20 mouse cellular contexts compared by ENCODE assay signal in genomic region chrX:73684978-73685377, GRCm38 (mm10). TPM values are rescaled to one million over a fixed set of nuclear protein-coding genes. Genes with fewer than 3 reads are reported as not detected.
A peak's percentile ranks its signal among the peaks of the same experiment; 100 is the strongest.
DNase-seq lines count a peak whose midpoint lies in the region; ATAC-seq and TF ChIP-seq lines count a peak whose summit lies in the region.
"Had no signal": no experiment of that assay in that cellular context is flagged by ENCODE, and none has a peak within 500 bp of the region (broad histone marks: within the 10 kb centered on the region; RNA-seq: fewer than 3 reads in every experiment).

No protein-coding gene starts in this region.

- H3K4me3 ChIP-seq in gastrocnemius, adult 2 months = no peak overlapping the region
- H3K4me3 ChIP-seq in heart, embryonic 15.5 days = no peak overlapping the region
- no peak overlapping the region for H3K4me3 ChIP-seq in kidney, embryonic 15.5 days (replicated peaks)
- no peak overlapping the region for H3K4me3 ChIP-seq in stomach, postnatal 0 days (ENCODE audit: low read depth, low read length)
- H3K4me3 ChIP-seq: forebrain, embryonic 12.5 days; layer of hippocampus, adult 2 months; limb, embryonic 12.5 days; liver, embryonic 15.5 days; midbrain, embryonic 15.5 days had no signal

- DNase-seq in gastrocnemius, adult 2 months = no peak
- no peak for DNase-seq in gastrocnemius, postnatal 25 days
- no peak for DNase-seq in heart, adult 9 months (ENCODE audit: low spot score in 2 of 2)
- DNase-seq in kidney, postnatal 14 days = peak; percentile 32
- DNase-seq in stomach, postnatal 0 days (ENCODE audit: low spot score) = no peak
- no peak for DNase-seq in spleen, postnatal 36 days (ENCODE audit: low spot score in 2 of 2)
- DNase-seq: retina, postnatal 1 day; right cerebral cortex, postnatal 4 days; thymus, adult 18-20 months had no signal

- H3K4me1 ChIP-seq in heart, embryonic 15.5 days (replicated peaks) = peaks cover 2% of the 10 kb centered on the region; the same call in 1 of the 2 replicates
- no peaks in the 10 kb centered on the region for H3K4me1 ChIP-seq in kidney, embryonic 15.5 days
- no peaks in the 10 kb centered on the region for H3K4me1 ChIP-seq in stomach, postnatal 0 days (replicated peaks; ENCODE audit: control insufficient read depth, insufficient read depth)
- H3K4me1 ChIP-seq: forebrain, embryonic 12.5 days; limb, embryonic 12.5 days; liver, embryonic 15.5 days; midbrain, embryonic 15.5 days had no signal

- no peak for TF ChIP-seq CTCF in gastrocnemius, adult 2 months (IDR thresholded peaks at IDR 0.05)
- TF ChIP-seq CTCF in stomach, postnatal 0 days (IDR thresholded peaks at IDR 0.05; ENCODE audit: low read depth) = no peak

- intact Hi-C loops in gastrocnemius, adult 2 months (cut with DNase I) = no loop called here

- no peak for ATAC-seq in heart, embryonic 15.5 days (replicated peaks; ENCODE audit: insufficient number of reproducible peaks, insufficient read depth, low FRiP score, low read depth)
- no peak for ATAC-seq in kidney, embryonic 15.5 days (replicated peaks; ENCODE audit: low FRiP score)
- peak; percentile 82 for ATAC-seq in stomach, postnatal 0 days (ENCODE audit: low FRiP score, low TSS enrichment)
- ATAC-seq: midbrain, embryonic 15.5 days had no signal

- peak overlapping the region; percentile 88 for H3K27ac ChIP-seq in gastrocnemius, adult 2 months
- peak overlapping the region; percentile 79 for H3K27ac ChIP-seq in heart, embryonic 15.5 days
- H3K27ac ChIP-seq in kidney, embryonic 15.5 days = no peak overlapping the region
- H3K27ac ChIP-seq in stomach, postnatal 0 days (replicated peaks) = peak overlapping the region; percentile 71
- H3K27ac ChIP-seq: forebrain, embryonic 12.5 days; hindbrain, postnatal 0 days; layer of hippocampus, adult 2 months; limb, embryonic 12.5 days; liver, embryonic 15.5 days; midbrain, embryonic 15.5 days had no signal

- H3K36me3 ChIP-seq in heart, embryonic 15.5 days = peaks cover 32% of the 10 kb centered on the region
- peaks cover 84% of the 10 kb centered on the region for H3K36me3 ChIP-seq in kidney, embryonic 15.5 days
- H3K36me3 ChIP-seq in stomach, postnatal 0 days (ENCODE audit: control insufficient read depth, insufficient read depth, low read length) = 0 out of 2 replicates have a peak, but pooled peaks cover 3% of the 10 kb centered on the region

- no peak for TF ChIP-seq EP300 in stomach, postnatal 0 days (optimal IDR thresholded peaks at IDR 0.05)

- H3K27me3 ChIP-seq in heart, embryonic 15.5 days = no peaks in the 10 kb centered on the region
- H3K27me3 ChIP-seq in kidney, embryonic 15.5 days = peaks cover 8% of the 10 kb centered on the region; the same call in 1 of the 2 replicates
- H3K27me3 ChIP-seq in stomach, postnatal 0 days (ENCODE audit: control insufficient read depth, insufficient read depth, low read length) = no peaks in the 10 kb centered on the region
- H3K27me3 ChIP-seq: forebrain, embryonic 12.5 days; liver, embryonic 15.5 days; midbrain, embryonic 15.5 days had no signal

- H3K9me3 ChIP-seq in heart, embryonic 15.5 days (replicated peaks) = no peaks in the 10 kb centered on the region
- H3K9me3 ChIP-seq in kidney, embryonic 15.5 days (replicated peaks) = no peaks in the 10 kb centered on the region
- no peaks in the 10 kb centered on the region for H3K9me3 ChIP-seq in stomach, postnatal 0 days (ENCODE audit: control insufficient read depth, low read length)
- H3K9me3 ChIP-seq: forebrain, embryonic 12.5 days; limb, embryonic 12.5 days; liver, embryonic 15.5 days; midbrain, embryonic 15.5 days had no signal

- no peak overlapping the region for H3K9ac ChIP-seq in heart, embryonic 15.5 days
- no peak overlapping the region for H3K9ac ChIP-seq in kidney, embryonic 15.5 days
- no peak overlapping the region for H3K9ac ChIP-seq in stomach, postnatal 0 days (ENCODE audit: low read length)
- H3K9ac ChIP-seq: forebrain, embryonic 12.5 days; limb, embryonic 12.5 days; liver, embryonic 15.5 days; midbrain, embryonic 15.5 days had no signal

- no peak overlapping the region for H3K4me2 ChIP-seq in heart, embryonic 15.5 days
- H3K4me2 ChIP-seq in kidney, embryonic 15.5 days = no peak overlapping the region
- H3K4me2 ChIP-seq in stomach, postnatal 0 days (replicated peaks; ENCODE audit: low read depth) = no peak overlapping the region
- H3K4me2 ChIP-seq: forebrain, embryonic 12.5 days; limb, embryonic 12.5 days; liver, embryonic 15.5 days; midbrain, embryonic 15.5 days had no signal

RNA-seq across cellular contexts. Expression of gene Slc6a8, which starts 12.0 kb away (rescaled TPM):
- 100 to 1,000 TPM; 125 to 154 TPM for total RNA-seq in gastrocnemius, adult 2 months (2021)
- 100 to 1,000 TPM in 1 of 2 experiments, 10 to 100 TPM in 1; 96.2 to 127 TPM for total RNA-seq in gastrocnemius, postnatal 25 days (2021)
- polyA plus RNA-seq in heart, embryonic 15.5 days (2015; fragmentation: Nextera tagmentation; extraction: Ambion mirVana) = 7.5 and 8.1 TPM in 2 replicates
- polyA plus RNA-seq in kidney, embryonic 15.5 days (2015; fragmentation: Nextera tagmentation; extraction: Ambion mirVana) = 7.1 and 7.9 TPM in 2 replicates
- polyA plus RNA-seq in stomach, postnatal 0 days (2015; fragmentation: Nextera tagmentation; extraction: Ambion mirVana) = 7.5 and 9.2 TPM in 2 replicates
- total RNA-seq: megakaryocyte, adult 5-6 weeks; neutrophil, adult 5-6 weeks had no signal

RNA-seq across cellular contexts. Expression of gene Pnck, which starts 25.1 kb away (rescaled TPM):
- total RNA-seq in gastrocnemius, adult 2 months (2021) = 10 to 100 TPM in 1 of 2 experiments, 1 to 10 TPM in 1; 8.1 to 10.6 TPM
- total RNA-seq in gastrocnemius, postnatal 25 days (2021) = 10 to 100 TPM in 1 of 2 experiments, 1 to 10 TPM in 1; 8.6 to 10.3 TPM
- 8.8 and 13.7 TPM in 2 replicates for polyA plus RNA-seq in heart, embryonic 15.5 days (2015; fragmentation: Nextera tagmentation; extraction: Ambion mirVana)
- polyA plus RNA-seq in kidney, embryonic 15.5 days (2015; fragmentation: Nextera tagmentation; extraction: Ambion mirVana) = 14.5 and 17.3 TPM in 2 replicates
- polyA plus RNA-seq in stomach, postnatal 0 days (2015; fragmentation: Nextera tagmentation; extraction: Ambion mirVana) = 19.3 and 24.5 TPM in 2 replicates
- total RNA-seq: megakaryocyte, adult 5-6 weeks; neutrophil, adult 5-6 weeks had no signal

RNA-seq across cellular contexts. Expression of gene Bcap31, which starts 31.0 kb away (rescaled TPM):
- 10 to 100 TPM; 48.5 to 55.8 TPM for total RNA-seq in gastrocnemius, adult 2 months (2021)
- 10 to 100 TPM; 45.9 to 58.5 TPM for total RNA-seq in gastrocnemius, postnatal 25 days (2021)
- 163 and 175 TPM in 2 replicates for polyA plus RNA-seq in heart, embryonic 15.5 days (2015; fragmentation: Nextera tagmentation; extraction: Ambion mirVana)
- 256 and 267 TPM in 2 replicates for polyA plus RNA-seq in kidney, embryonic 15.5 days (2015; fragmentation: Nextera tagmentation; extraction: Ambion mirVana)
- 270 and 283 TPM in 2 replicates for polyA plus RNA-seq in stomach, postnatal 0 days (2015; fragmentation: Nextera tagmentation; extraction: Ambion mirVana)

RNA-seq across cellular contexts. Expression of gene Abcd1, which starts 31.4 kb away (rescaled TPM):
- total RNA-seq in gastrocnemius, adult 2 months (2021) = 10 to 100 TPM; 20.1 to 24.2 TPM
- total RNA-seq in gastrocnemius, postnatal 25 days (2021) = 10 to 100 TPM; 22.8 to 30.4 TPM
- 13.1 and 17.4 TPM in 2 replicates for polyA plus RNA-seq in heart, embryonic 15.5 days (2015; fragmentation: Nextera tagmentation; extraction: Ambion mirVana)
- 12.4 and 15.2 TPM in 2 replicates for polyA plus RNA-seq in kidney, embryonic 15.5 days (2015; fragmentation: Nextera tagmentation; extraction: Ambion mirVana)
- 9.3 and 9.4 TPM in 2 replicates for polyA plus RNA-seq in stomach, postnatal 0 days (2015; fragmentation: Nextera tagmentation; extraction: Ambion mirVana)

RNA-seq across cellular contexts. Expression of gene Dusp9, which starts 45.8 kb away (rescaled TPM):
- total RNA-seq in gastrocnemius, adult 2 months (2021) = not detected
- total RNA-seq in gastrocnemius, postnatal 25 days (2021) = not detected
- polyA plus RNA-seq in heart, embryonic 15.5 days (2015; fragmentation: Nextera tagmentation; extraction: Ambion mirVana) = 1.4 and 2.4 TPM in 2 replicates
- polyA plus RNA-seq in kidney, embryonic 15.5 days (2015; fragmentation: Nextera tagmentation; extraction: Ambion mirVana) = 27.9 and 29.3 TPM in 2 replicates
- polyA plus RNA-seq in stomach, postnatal 0 days (2015; fragmentation: Nextera tagmentation; extraction: Ambion mirVana) = 8.2 and 8.9 TPM in 2 replicates
- total RNA-seq: gastrocnemius, postnatal 36 days; neutrophil, adult 5-6 weeks had no signal
